Mouse (Mus musculus): ENCODE data around the gene Clmp. TPM values are rescaled to one million over a fixed set of nuclear protein-coding genes. Genes with fewer than 3 reads are reported as not detected.
A peak's percentile ranks its signal among the peaks of the same experiment; 100 is the strongest.

Gene Clmp
- polyA plus RNA-seq, 1 experiment: 11.8 TPM

GRCm38 (mm10) chr9:40727824-40728495 is 42.2 kb downstream of the Clmp start:
- no peak overlapping the region for H3K4me3 ChIP-seq (replicated peaks; ENCODE audit: extremely low read depth, low read depth, low read length)
- 81% methylated on average over 7 of the region's 7 CpGs for WGBS
- DNase-seq: no peak
- peaks cover 3% of the 10 kb centered on the region; the same call in 1 of the 2 replicates for H3K4me1 ChIP-seq (ENCODE audit: control insufficient read depth, insufficient read depth, low read length)
- no peak for TF ChIP-seq CTCF (IDR thresholded peaks at IDR 0.05; ENCODE audit: insufficient read depth, low read length)
- TF ChIP-seq POLR2A (IDR thresholded peaks at IDR 0.05; ENCODE audit: borderline replicate concordance, extremely low read depth, low read depth, low read length): no peak

- 67% methylated on average over 12 of the region's 12 CpGs for WGBS
- Histone ChIP-seq H3K4me3 (replicated peaks; ENCODE audit: extremely low read depth, low read depth, low read length) (no peak overlapping the region), H3K4me1 (ENCODE audit: control insufficient read depth, insufficient read depth, low read length) (peaks cover 3% of the 10 kb centered on the region; the same call in 1 of the 2 replicates)
- no peak for TF ChIP-seq CTCF (IDR thresholded peaks at IDR 0.05; ENCODE audit: insufficient read depth, low read length)
- TF ChIP-seq POLR2A (IDR thresholded peaks at IDR 0.05; ENCODE audit: borderline replicate concordance, extremely low read depth, low read depth, low read length): no peak
- no peak for DNase-seq
Observed at GRCm38 (mm10) chr9:40730302-40730700, 44.5 kb downstream of the Clmp start.

- DNase-seq: peak; percentile 34
- no peak for TF ChIP-seq POLR2A (IDR thresholded peaks at IDR 0.05; ENCODE audit: borderline replicate concordance, extremely low read depth, low read depth, low read length)
- no peak for TF ChIP-seq CTCF (IDR thresholded peaks at IDR 0.05; ENCODE audit: insufficient read depth, low read length)
- WGBS: 2% methylated on average over 35 of the region's 35 CpGs
- Histone ChIP-seq H3K4me3 (replicated peaks; ENCODE audit: extremely low read depth, low read depth, low read length) (peak overlapping the region; percentile 25), H3K4me1 (ENCODE audit: control insufficient read depth, insufficient read depth, low read length) (peaks cover 3% of the 10 kb centered on the region; the same call in 1 of the 2 replicates)
Observed at GRCm38 (mm10) chr9:40730701-40731590, 45.2 kb downstream of the Clmp start.

- TF ChIP-seq POLR2A (IDR thresholded peaks at IDR 0.05; ENCODE audit: borderline replicate concordance, extremely low read depth, low read depth, low read length) (no peak), CTCF (IDR thresholded peaks at IDR 0.05; ENCODE audit: insufficient read depth, low read length) (no peak)
- Histone ChIP-seq H3K4me1 (ENCODE audit: control insufficient read depth, insufficient read depth, low read length) (peaks cover 3% of the 10 kb centered on the region; the same call in 1 of the 2 replicates), H3K4me3 (replicated peaks; ENCODE audit: extremely low read depth, low read depth, low read length) (no peak overlapping the region)
- no peak for DNase-seq
- WGBS: 22% methylated on average over 7 of the region's 7 CpGs
Observed at GRCm38 (mm10) chr9:40731591-40732048, 45.9 kb downstream of the Clmp start.

- Histone ChIP-seq H3K4me1 (ENCODE audit: control insufficient read depth, insufficient read depth, low read length) (peaks cover 3% of the 10 kb centered on the region; the same call in 1 of the 2 replicates), H3K4me3 (replicated peaks; ENCODE audit: extremely low read depth, low read depth, low read length) (no peak overlapping the region)
- DNase-seq: no peak
- TF ChIP-seq CTCF (IDR thresholded peaks at IDR 0.05; ENCODE audit: insufficient read depth, low read length): no peak
- no peak for TF ChIP-seq POLR2A (IDR thresholded peaks at IDR 0.05; ENCODE audit: borderline replicate concordance, extremely low read depth, low read depth, low read length)
- 52% methylated on average over 2 of the region's 2 CpGs for WGBS
Observed at GRCm38 (mm10) chr9:40732302-40732701, 46.5 kb downstream of the Clmp start.

- WGBS: 80% methylated on average over 6 of the region's 6 CpGs
- H3K4me3 ChIP-seq (replicated peaks; ENCODE audit: extremely low read depth, low read depth, low read length): no peak overlapping the region
- no peak for DNase-seq
- no peak for TF ChIP-seq CTCF (IDR thresholded peaks at IDR 0.05; ENCODE audit: insufficient read depth, low read length)
- TF ChIP-seq POLR2A (IDR thresholded peaks at IDR 0.05; ENCODE audit: borderline replicate concordance, extremely low read depth, low read depth, low read length): no peak
- no peaks in the 10 kb centered on the region for H3K4me1 ChIP-seq (ENCODE audit: control insufficient read depth, insufficient read depth, low read length)
Observed at GRCm38 (mm10) chr9:40737117-40737516, 51.4 kb downstream of the Clmp start.

GRCm38 (mm10) chr9:40743525-40744034 is 57.8 kb downstream of the Clmp start:
- no peak for TF ChIP-seq POLR2A (IDR thresholded peaks at IDR 0.05; ENCODE audit: borderline replicate concordance, extremely low read depth, low read depth, low read length)
- no peak for TF ChIP-seq CTCF (IDR thresholded peaks at IDR 0.05; ENCODE audit: insufficient read depth, low read length)
- WGBS: 47% methylated on average over 7 of the region's 7 CpGs
- no peak for DNase-seq
- Histone ChIP-seq H3K4me1 (ENCODE audit: control insufficient read depth, insufficient read depth, low read length) (no peaks in the 10 kb centered on the region; the same call in 1 of the 2 replicates), H3K4me3 (replicated peaks; ENCODE audit: extremely low read depth, low read depth, low read length) (no peak overlapping the region)

- TF ChIP-seq CTCF (IDR thresholded peaks at IDR 0.05; ENCODE audit: insufficient read depth, low read length): no peak
- TF ChIP-seq POLR2A (IDR thresholded peaks at IDR 0.05; ENCODE audit: borderline replicate concordance, extremely low read depth, low read depth, low read length): no peak
- no peak for DNase-seq
- H3K4me1 ChIP-seq (ENCODE audit: control insufficient read depth, insufficient read depth, low read length): no peaks in the 10 kb centered on the region; the same call in 1 of the 2 replicates
- WGBS: 11% methylated on average over 3 of the region's 3 CpGs
- no peak overlapping the region for H3K4me3 ChIP-seq (replicated peaks; ENCODE audit: extremely low read depth, low read depth, low read length)
Observed at GRCm38 (mm10) chr9:40744233-40744632, 58.5 kb downstream of the Clmp start.

- Histone ChIP-seq H3K4me1 (ENCODE audit: control insufficient read depth, insufficient read depth, low read length) (no peaks in the 10 kb centered on the region; the same call in 1 of the 2 replicates), H3K4me3 (replicated peaks; ENCODE audit: extremely low read depth, low read depth, low read length) (no peak overlapping the region)
- DNase-seq: no peak
- TF ChIP-seq POLR2A (IDR thresholded peaks at IDR 0.05; ENCODE audit: borderline replicate concordance, extremely low read depth, low read depth, low read length): no peak
- TF ChIP-seq CTCF (IDR thresholded peaks at IDR 0.05; ENCODE audit: insufficient read depth, low read length): no peak
- WGBS: 60% methylated on average over 9 of the region's 9 CpGs
Observed at GRCm38 (mm10) chr9:40746796-40747195, 61.0 kb downstream of the Clmp start.
